Mouse (Mus musculus) induced T-regulatory cell, adult 2 months (primary cell): ENCODE measurements around the gene Cyb5d2.
"Not testable (repeated sequence)": the region's sequence is repeated elsewhere in the genome, so short reads cannot be mapped to it uniquely, and the experiment has no call there.

Experiments
- DNase-seq: peaks from one replicate; pipeline ENCODE4 v3.0.0-alpha.2; 2012; ENCODE audit warnings: low read depth

Cyb5d2 gene

DNA sequence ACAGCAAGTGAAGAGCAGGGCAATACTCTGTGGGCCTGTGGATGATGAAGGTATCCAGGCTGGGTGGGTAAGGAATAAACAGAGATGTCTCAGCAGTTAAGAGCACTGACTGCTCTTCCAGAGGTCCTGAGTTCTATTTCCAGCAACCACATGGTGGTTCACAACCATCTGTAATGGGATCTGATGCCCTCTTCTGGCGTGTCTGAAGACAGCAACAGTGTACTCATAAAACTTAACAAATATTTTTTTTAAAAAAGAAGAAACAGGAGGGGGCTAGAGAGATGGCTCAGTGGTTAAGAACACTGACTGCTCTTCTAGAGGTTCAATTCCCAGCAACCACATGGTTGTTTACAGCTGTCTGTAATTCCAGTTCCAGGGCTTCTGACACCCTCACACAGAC lies 23.3 kb downstream of the Cyb5d2 start:
- DNase-seq: not testable (repeated sequence)

DNA sequence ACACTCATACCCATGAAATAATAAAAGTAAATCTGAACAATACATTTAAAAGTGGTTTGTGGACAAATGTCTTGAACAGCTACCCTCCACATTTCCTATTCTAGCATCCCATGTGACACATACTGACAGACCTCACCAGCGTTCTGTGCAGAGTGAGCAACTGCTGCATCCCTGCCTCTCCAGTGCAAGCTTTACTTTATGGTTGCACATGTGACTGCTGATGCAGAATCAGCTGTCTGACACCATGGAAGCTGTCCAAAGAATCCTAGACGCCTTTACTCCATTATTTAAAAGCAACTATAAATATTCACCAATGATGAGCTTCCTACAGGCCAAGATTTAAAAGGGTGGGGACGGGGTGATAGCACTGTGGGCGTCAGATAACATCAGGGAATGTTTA lies 24.5 kb downstream of the Cyb5d2 start:
- no peak for DNase-seq

DNA sequence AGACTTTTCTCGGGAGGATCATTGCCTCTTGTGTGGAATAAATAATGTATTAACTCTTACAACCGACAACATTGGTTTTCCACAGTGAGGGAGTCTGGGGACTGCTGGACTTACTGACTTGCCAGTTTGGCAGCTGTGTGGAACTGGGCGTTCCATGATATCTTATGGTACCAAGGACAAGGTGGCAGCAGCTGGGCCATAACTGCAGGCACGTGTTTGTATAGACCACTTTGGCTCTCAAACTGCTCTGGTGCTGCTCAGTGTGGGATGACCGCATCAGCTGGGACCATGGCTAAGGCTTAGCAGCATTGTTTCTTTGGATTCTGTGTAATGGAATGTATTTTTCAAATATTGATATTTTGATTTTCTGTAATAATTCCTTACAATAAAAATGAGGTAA lies 25.1 kb downstream of the Cyb5d2 start:
- no peak for DNase-seq

DNA sequence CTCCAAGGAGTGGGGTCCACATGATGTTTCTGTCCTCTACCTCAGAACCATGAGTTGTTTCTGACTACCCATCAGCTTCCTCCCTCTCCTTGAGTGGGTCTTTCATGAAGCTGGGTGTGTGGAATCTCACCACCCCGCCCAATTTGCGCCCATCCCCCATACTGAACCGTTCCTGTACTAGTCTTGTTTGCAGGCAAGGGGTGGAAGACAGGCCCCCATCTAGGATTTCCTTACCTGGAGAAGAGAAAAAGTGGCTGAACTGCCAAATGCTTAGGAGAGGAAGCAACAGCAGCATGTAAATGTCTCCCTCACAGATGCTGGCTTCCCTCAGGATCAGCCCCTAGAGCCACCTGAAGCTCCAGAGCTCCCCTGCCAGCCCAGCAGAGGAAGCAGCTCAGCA lies 25.6 kb downstream of the Cyb5d2 start:
- no peak for DNase-seq

- no peak for DNase-seq
Measured at GRCm38 (mm10) chr11:72769061-72769460, 26.9 kb downstream of the Cyb5d2 start.

GRCm38 (mm10) chr11:72767716-72768115 lies 28.2 kb downstream of the Cyb5d2 start:
- DNase-seq: no peak

- DNase-seq: no peak
Measured at GRCm38 (mm10) chr11:72764270-72764669, 31.7 kb downstream of the Cyb5d2 start.

GRCm38 (mm10) chr11:72760781-72761180 lies 35.2 kb downstream of the Cyb5d2 start:
- DNase-seq: no peak

DNA sequence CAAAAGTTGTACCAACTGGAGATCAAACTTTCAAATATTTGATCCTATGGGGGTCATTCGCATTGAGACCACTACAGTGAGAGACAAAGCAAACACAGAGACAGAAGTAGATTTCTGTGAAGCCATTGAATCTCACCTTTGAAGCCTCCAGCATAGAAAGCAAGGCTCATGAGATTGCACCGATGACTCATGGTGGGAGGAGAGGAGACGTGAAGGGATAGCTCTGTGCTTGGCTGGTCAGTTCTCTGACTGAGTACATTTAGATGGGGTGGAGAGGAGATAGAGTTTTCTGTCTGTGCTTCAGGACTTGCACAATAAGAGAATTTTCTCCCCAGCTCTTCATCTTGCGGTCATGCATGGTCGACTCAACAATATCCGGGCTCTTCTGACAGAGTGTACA lies 36.4 kb downstream of the Cyb5d2 start:
- no peak for DNase-seq

- DNase-seq: no peak
Measured at GRCm38 (mm10) chr11:72758316-72758715, 37.6 kb downstream of the Cyb5d2 start.

DNA sequence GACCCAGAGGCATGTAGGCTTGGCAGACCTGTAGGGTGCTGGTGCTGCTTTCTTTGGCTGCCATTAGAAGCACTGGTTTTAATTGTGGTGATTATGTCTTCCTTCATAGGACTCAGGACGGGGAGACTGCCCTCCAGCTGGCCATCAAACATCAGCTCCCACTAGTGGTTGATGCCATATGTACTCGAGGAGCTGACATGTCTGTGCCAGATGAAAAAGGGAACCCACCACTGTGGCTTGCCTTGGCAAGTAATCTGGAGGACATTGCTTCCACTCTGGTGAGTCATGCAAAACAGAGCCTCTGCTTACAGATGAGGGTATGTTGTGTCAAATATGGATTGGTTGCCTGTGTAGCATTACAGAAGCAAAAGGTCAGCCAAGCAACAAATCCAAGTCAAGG lies 44.0 kb downstream of the Cyb5d2 start:
- DNase-seq: no peak

- no peak for DNase-seq
Measured at GRCm38 (mm10) chr11:72739048-72739447, 56.9 kb downstream of the Cyb5d2 start.

DNA sequence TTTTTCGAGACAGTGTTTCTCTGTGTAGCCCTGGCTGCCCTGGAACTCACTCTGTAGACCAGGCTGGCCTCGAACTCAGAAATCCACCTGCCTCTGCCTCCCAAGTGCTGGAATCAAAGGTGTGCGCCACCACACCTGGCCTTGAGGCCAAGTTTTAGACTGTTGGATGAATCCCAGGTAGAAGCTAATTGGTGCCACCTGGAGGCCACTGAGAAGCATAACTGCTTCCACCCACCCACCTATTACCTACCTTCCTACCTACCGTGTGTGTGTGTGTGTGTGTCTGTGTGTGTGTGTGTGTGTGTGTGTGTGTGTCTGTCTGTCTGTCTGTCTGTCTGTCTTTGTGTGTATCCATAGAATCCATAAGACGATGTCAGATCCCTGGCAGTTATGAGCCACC lies 58.4 kb downstream of the Cyb5d2 start:
- DNase-seq: peak; percentile 50

GRCm38 (mm10) chr11:72736320-72736719 lies 59.6 kb downstream of the Cyb5d2 start:
- DNase-seq: no peak

DNA sequence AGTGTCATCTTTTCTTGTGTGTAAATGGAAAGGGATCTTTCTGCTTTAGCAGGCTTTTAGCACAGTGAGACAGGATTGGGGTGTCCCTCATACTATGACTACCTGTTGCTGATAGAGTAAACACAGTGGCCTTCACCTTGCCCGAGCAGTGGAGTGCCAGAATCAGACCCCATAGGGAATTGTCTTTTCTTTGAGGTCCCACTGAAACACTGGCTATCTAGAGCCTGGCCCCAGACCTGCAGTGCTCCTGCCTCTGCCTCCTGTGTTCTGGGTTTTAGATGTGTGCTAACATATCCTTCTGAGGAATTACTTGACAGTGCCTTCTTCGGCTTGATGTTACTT lies 60.5 kb downstream of the Cyb5d2 start:
- DNase-seq: no peak

GRCm38 (mm10) chr11:72734840-72735518 lies 61.0 kb downstream of the Cyb5d2 start:
- no peak for DNase-seq

DNA sequence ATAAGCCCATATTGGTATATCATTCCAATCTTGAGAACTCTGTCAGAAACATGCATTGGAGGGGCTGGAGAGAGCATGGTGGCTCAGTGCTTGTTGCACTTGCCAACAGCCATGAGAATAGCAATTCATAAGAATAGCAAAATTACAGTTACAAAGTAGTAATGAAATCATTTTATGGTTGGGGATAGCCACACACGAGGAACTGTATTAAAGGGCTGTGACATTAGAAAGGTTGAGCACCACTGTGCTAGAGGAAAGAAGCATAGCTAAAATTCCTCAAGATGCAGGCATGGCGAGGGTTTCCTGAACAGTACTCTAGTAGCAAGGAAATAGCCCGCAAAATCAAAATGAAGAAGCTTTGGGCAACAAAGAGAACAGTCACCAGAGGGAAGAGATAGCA lies 62.2 kb downstream of the Cyb5d2 start:
- no peak for DNase-seq
